Mouse (Mus musculus) embryonic fibroblast, embryonic 13.5 days (primary cell): ENCODE data around the gene Slc6a21. TPM values are rescaled to one million over a fixed set of nuclear protein-coding genes. Genes with fewer than 3 reads are reported as not detected.
A peak's percentile ranks its signal among the peaks of the same experiment; 100 is the strongest.

Experiments used
- H3K27ac ChIP-seq: 2 replicates; pipeline ENCODE4 v1.5.1; 2012; ENCODE audit warnings: low read length, control low read depth, inconsistent platforms; ENCODE audit not compliant: insufficient read depth
- H3K4me1 ChIP-seq: 2 replicates; pipeline ENCODE4 v1.6.1; 2011; ENCODE audit warnings: low read length; ENCODE audit not compliant: control insufficient read depth, insufficient read depth
- H3K4me3 ChIP-seq: 2 replicates; pipeline ENCODE4 v1.5.1; 2011; ENCODE audit warnings: mild to moderate bottlenecking, control low read depth, low read length; ENCODE audit not compliant: insufficient read depth
- CTCF ChIP-seq: IDR thresholded peaks from 2 replicates; pipeline ENCODE4 v1.5.1; 2011; ENCODE audit warnings: mild to moderate bottlenecking, control low read depth, low read length, moderate library complexity, borderline replicate concordance; ENCODE audit not compliant: insufficient read depth
- POLR2A ChIP-seq: IDR thresholded peaks from 2 replicates; pipeline ENCODE4 v1.6.1; 2011; ENCODE audit warnings: low read depth, mild to moderate bottlenecking, control low read depth, low read length, moderate library complexity
- polyA plus RNA-seq: library from polyadenylated mRNA; stranded (reverse); fragments of >200 nt; gene quantifications from 2 replicates; pipeline ENCODE4 v1.2.4, GENCODE M21; 2011; ENCODE audit warnings: low read depth; ENCODE audit not compliant: missing spikeins, insufficient read length

The Slc6a21 gene
- polyA plus RNA-seq, 1 experiment: not detected

GRCm38 (mm10) chr7:45286486-45286885 is 9.2 kb downstream of the Slc6a21 start:
- H3K4me3 ChIP-seq: no peak overlapping the region
- no peaks in the 10 kb centered on the region for H3K4me1 ChIP-seq
- H3K27ac ChIP-seq: no peak overlapping the region
- TF ChIP-seq POLR2A (no peak), CTCF (no peak)

DNA sequence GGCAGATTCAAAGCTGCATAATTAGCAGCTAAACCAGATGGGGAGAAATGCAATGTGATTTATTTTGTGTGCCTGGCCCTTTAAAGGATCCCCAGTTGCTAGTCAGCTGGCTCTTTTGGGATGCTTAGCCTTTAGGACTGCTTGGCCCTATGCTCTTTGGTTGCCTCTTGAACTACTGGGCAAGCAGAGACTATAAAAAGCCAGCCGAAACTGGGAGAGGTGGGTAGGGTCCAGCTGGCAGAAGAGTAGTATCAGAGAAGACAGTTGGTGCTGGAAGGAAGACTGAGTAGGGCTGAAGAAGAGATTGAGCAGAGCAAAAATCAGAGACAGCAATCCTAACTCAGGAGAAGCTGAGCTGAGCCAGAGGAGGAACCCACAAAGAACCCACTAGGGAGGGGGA is 19.3 kb downstream of the Slc6a21 start:
- H3K27ac ChIP-seq: no peak overlapping the region

DNA sequence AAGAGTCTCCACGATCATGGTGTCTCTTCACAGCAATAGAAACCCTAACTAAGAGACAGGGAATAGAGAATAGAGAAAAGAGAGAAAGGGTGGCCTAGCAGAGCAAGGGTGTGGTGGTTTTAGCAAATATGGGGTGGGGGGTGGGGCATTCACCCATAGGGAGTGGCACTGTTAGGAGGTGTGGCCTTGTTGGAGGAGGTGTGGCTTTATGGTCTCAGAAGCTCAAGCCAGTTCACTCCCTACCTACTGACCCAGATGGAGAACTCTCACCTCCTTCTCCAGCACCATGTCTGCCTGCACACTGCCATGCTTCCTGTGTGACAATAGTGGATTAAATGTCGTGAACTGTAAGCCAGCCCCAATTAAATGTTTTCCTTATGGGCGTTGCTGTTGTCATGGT is 20.2 kb downstream of the Slc6a21 start:
- Histone ChIP-seq H3K4me3 (no peak overlapping the region), H3K4me1 (no peaks in the 10 kb centered on the region), H3K27ac (no peak overlapping the region)
- TF ChIP-seq POLR2A: no peak
- TF ChIP-seq CTCF: no peak

More for the DNA sequence above, 19.3 kb downstream of the Slc6a21 start:
- Histone ChIP-seq H3K4me1 (no peaks in the 10 kb centered on the region), H3K4me3 (no peak overlapping the region)
- TF ChIP-seq POLR2A (no peak), CTCF (no peak)

DNA sequence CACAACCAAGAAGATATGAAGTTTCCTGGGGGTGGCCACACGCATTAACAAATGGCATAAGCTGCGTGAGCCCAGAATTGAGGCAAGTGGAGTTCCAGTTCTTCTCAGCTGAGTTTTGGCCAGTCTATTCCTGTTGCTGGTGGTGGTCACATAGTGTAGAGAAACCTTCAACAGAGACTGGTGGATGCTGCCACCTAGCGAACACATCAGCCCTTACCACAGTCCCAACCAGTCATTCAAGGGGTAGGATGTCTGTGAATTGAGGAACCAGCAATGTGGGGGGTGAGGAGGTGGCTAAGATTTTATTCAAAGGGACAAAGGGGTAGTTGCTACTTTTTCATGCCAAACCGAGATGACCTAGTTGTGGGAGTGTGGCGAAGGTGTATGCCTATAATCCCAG is 22.4 kb downstream of the Slc6a21 start:
- TF ChIP-seq CTCF (peak; percentile 64; the same call in 1 of the 2 replicates), POLR2A (no peak)
- H3K27ac ChIP-seq: no peak overlapping the region
- no peak overlapping the region for H3K4me3 ChIP-seq
- H3K4me1 ChIP-seq: no peaks in the 10 kb centered on the region

GRCm38 (mm10) chr7:45300270-45300669 is 23.0 kb downstream of the Slc6a21 start:
- H3K4me1 ChIP-seq: no peaks in the 10 kb centered on the region
- H3K4me3 ChIP-seq: no peak overlapping the region
- TF ChIP-seq POLR2A (no peak), CTCF (peak; percentile 71; the same call in 1 of the 2 replicates)
- H3K27ac ChIP-seq: no peak overlapping the region

- H3K4me3 ChIP-seq: no peak overlapping the region
These were observed 25.3 kb downstream of the Slc6a21 start for GRCm38 (mm10) chr7:45302626-45303025.

GRCm38 (mm10) chr7:45304869-45305268 is 27.6 kb downstream of the Slc6a21 start:
- Histone ChIP-seq H3K4me1 (no peaks in the 10 kb centered on the region), H3K27ac (no peak overlapping the region), H3K4me3 (no peak overlapping the region)
- no peak for TF ChIP-seq POLR2A
- TF ChIP-seq CTCF: no peak

More at GRCm38 (mm10) chr7:45302626-45303025, 25.3 kb downstream of the Slc6a21 start:
- H3K4me1 ChIP-seq: no peaks in the 10 kb centered on the region
- no peak for TF ChIP-seq POLR2A
- no peak for TF ChIP-seq CTCF
- H3K27ac ChIP-seq: no peak overlapping the region

DNA sequence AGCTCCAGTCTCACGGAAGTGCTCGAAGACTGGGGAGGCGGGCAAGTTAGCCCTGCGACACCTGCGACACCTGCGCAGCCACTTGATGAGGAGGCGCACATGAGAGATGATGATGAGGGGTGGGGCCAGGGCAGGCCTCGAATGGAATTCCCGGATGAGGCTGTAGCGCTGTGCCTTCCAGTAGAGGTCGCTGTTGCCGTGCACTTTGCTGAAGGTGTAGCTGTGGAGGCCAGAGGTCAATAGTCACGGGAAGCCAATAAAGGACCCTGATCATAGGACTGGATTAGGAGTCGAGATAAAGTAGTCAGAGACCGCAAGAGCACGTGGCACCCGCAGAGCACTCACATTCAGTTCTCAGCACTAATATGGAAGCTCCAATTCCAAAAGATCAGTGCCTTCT is 28.0 kb downstream of the Slc6a21 start:
- no peak overlapping the region for H3K27ac ChIP-seq
- TF ChIP-seq CTCF: peak; percentile 78
- TF ChIP-seq POLR2A: no peak
- no peaks in the 10 kb centered on the region for H3K4me1 ChIP-seq
- H3K4me3 ChIP-seq: no peak overlapping the region

GRCm38 (mm10) chr7:45308551-45309240 is 31.4 kb downstream of the Slc6a21 start:
- H3K4me3 ChIP-seq: no peak overlapping the region
- no peak overlapping the region for H3K27ac ChIP-seq
- TF ChIP-seq CTCF (no peak), POLR2A (no peak)
- peaks cover 10% of the 10 kb centered on the region for H3K4me1 ChIP-seq

DNA sequence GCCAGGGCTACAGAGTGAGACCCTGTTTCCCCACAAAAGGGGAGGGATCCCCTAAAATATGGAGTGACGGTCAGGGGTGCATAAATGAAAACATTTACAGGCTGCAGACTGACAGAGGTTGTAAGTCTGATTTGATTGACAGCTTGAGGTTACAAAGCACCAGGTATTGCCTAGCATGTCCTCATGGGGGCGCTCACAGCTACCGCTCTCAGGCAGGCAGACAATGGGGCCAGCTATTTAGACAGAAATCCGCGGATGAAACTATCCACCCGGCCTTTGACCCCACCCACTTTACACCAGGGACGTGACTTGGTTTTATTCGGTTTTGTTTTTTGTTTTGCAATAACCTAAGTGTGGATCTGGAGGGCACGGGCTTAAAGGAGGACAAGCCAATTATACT is 32.1 kb downstream of the Slc6a21 start:
- H3K4me3 ChIP-seq: no peak overlapping the region
- no peak overlapping the region for H3K27ac ChIP-seq
- H3K4me1 ChIP-seq: peaks cover 13% of the 10 kb centered on the region
- no peak for TF ChIP-seq POLR2A
- peak; percentile 52; the same call in 1 of the 2 replicates for TF ChIP-seq CTCF

- no peak overlapping the region for H3K27ac ChIP-seq
- H3K4me1 ChIP-seq: peaks cover 13% of the 10 kb centered on the region
- TF ChIP-seq CTCF (no peak), POLR2A (no peak)
- H3K4me3 ChIP-seq: no peak overlapping the region
These were observed 34.7 kb downstream of the Slc6a21 start for GRCm38 (mm10) chr7:45312023-45312422.
